Mouse (Mus musculus) adrenal gland (tissue): ENCODE data around the gene Lrguk.

Experiments
- intact Hi-C: fragments of 180-260 bp; cut with DNase I; formaldehyde crosslinking; loops from one replicate; pipeline ENCODE4 v1.15.1; 2025
- long read RNA-seq, 2 experiments: library from polyadenylated mRNA; unstranded; transcript quantifications; one replicate each; pipeline ENCODE4 v2.0.0; 2020; ENCODE audit warnings: borderline replicate concordance in 1 of 2; ENCODE audit not compliant: insufficient replicate concordance in 1 of 2

Lrguk gene
- long read RNA-seq, experiment 1, result 0 reads
- long read RNA-seq, experiment 2, result 0 reads

GRCm38 (mm10) chr6:34028933-34029745, at the start of gene Lrguk:
Gene Lrguk (plus strand): TSS chr6:34029448.
- intact Hi-C loops, result no loop called here

- intact Hi-C loops, result no loop called here
Measured at GRCm38 (mm10) chr6:33982709-33983108, 46.5 kb upstream of the Lrguk start.

GRCm38 (mm10) chr6:33987132-33987531, 42.1 kb upstream of the Lrguk start:
- intact Hi-C loops, result no loop called here

- intact Hi-C loops, result no loop called here
Measured at GRCm38 (mm10) chr6:33992213-33993034, 36.8 kb upstream of the Lrguk start.

- intact Hi-C loops, result no loop called here
Measured at GRCm38 (mm10) chr6:33993842-33994241, 35.4 kb upstream of the Lrguk start.

GRCm38 (mm10) chr6:33998590-33998989, 30.7 kb upstream of the Lrguk start:
- intact Hi-C loops, result no loop called here

GRCm38 (mm10) chr6:33999530-33999929, 29.7 kb upstream of the Lrguk start:
- intact Hi-C loops, result no loop called here

- intact Hi-C loops, result no loop called here
Measured at GRCm38 (mm10) chr6:34000644-34001043, 28.6 kb upstream of the Lrguk start.

GRCm38 (mm10) chr6:34003033-34003432, 26.2 kb upstream of the Lrguk start:
- intact Hi-C loops, result no loop called here

- intact Hi-C loops, result no loop called here
Measured at GRCm38 (mm10) chr6:34013469-34013868, 15.8 kb upstream of the Lrguk start.

GRCm38 (mm10) chr6:34029746-34030027, 439 bp downstream of the Lrguk start:
- intact Hi-C loops, result no loop called here

GRCm38 (mm10) chr6:34034096-34034495, 4.8 kb downstream of the Lrguk start:
- intact Hi-C loops, result no loop called here

- intact Hi-C loops, result no loop called here
Measured at GRCm38 (mm10) chr6:34034577-34035461, 5.6 kb downstream of the Lrguk start.

- intact Hi-C loops, result loop anchor here (10.0 kb wide), 1 partner anchor 234 kb away; no protein-coding TSS in a partner anchor
Measured at GRCm38 (mm10) chr6:34040624-34041235, 11.5 kb downstream of the Lrguk start.

- intact Hi-C loops, result loop anchor here (10.0 kb wide), 1 partner anchor 233 kb away; no protein-coding TSS in a partner anchor
Measured at GRCm38 (mm10) chr6:34041589-34042280, 12.5 kb downstream of the Lrguk start.

GRCm38 (mm10) chr6:34044228-34044811, 15.1 kb downstream of the Lrguk start:
- intact Hi-C loops, result loop anchor here (10.0 kb wide), 1 partner anchor 230 kb away; no protein-coding TSS in a partner anchor

GRCm38 (mm10) chr6:34044846-34045540, 15.7 kb downstream of the Lrguk start:
- intact Hi-C loops, result loop anchor here (10.0 kb wide), 1 partner anchor 230 kb away; no protein-coding TSS in a partner anchor

- intact Hi-C loops, result loop anchor here (10.0 kb wide), 1 partner anchor 228 kb away; no protein-coding TSS in a partner anchor
Measured at GRCm38 (mm10) chr6:34046551-34047186, 17.4 kb downstream of the Lrguk start.
